Mouse (Mus musculus): ENCODE results near the gene Akap6.

GRCm38 (mm10) chr12:53061466-53062124 is 362.4 kb downstream of the Akap6 start:
- TF ChIP-seq EP300 (IDR thresholded peaks at IDR 0.05; ENCODE audit: low read depth) (no peak), CTCF (IDR thresholded peaks at IDR 0.05; ENCODE audit: low read depth) (no peak)
